Mouse (Mus musculus) cerebellum, postnatal 25 days (tissue): Measurements from ENCODE around the gene Icos.

ENCODE experiments used
- DNase-seq, 2 experiments: peaks; one replicate each; pipeline ENCODE4 v3.0.0; 2021; ENCODE audit warnings: mixed read lengths in 2 of 2

Icos gene

GRCm38 (mm10) chr1:61042842-61043241, 65.1 kb downstream of the Icos start:
- no peak for DNase-seq

GRCm38 (mm10) chr1:61046055-61046705, 68.5 kb downstream of the Icos start:
- DNase-seq = no peak

- no peak for DNase-seq
Measured at GRCm38 (mm10) chr1:61047336-61047735, 69.6 kb downstream of the Icos start.
